In genomic region chr14:29228471-29228870, GRCm38 (mm10) we compare ENCODE assay signal across 22 mouse cellular contexts.
DNase-seq lines count a peak whose midpoint lies in the region; ATAC-seq and TF ChIP-seq lines count a peak whose summit lies in the region.
"Had no signal": no experiment of that assay in that cellular context is flagged by ENCODE, and none has a peak within 500 bp of the region (broad histone marks: within the 10 kb centered on the region; RNA-seq: fewer than 3 reads in every experiment).

No protein-coding gene starts in this region.

- no peaks in the 10 kb centered on the region for H3K4me1 ChIP-seq in heart, adult 2 months (ENCODE audit: control insufficient read depth, insufficient read depth, low read length)
- peaks cover 5% of the 10 kb centered on the region; the same call in 1 of the 2 replicates for H3K4me1 ChIP-seq in heart, embryonic 16.5 days (ENCODE audit: control insufficient read depth, insufficient read depth, low read length)
- H3K4me1 ChIP-seq in embryonic facial prominence, embryonic 14.5 days (ENCODE audit: control insufficient read depth, insufficient read depth, low read length), result peaks cover 27% of the 10 kb centered on the region
- H3K4me1 ChIP-seq in hindbrain, postnatal 0 days (ENCODE audit: insufficient read depth, low read length), result 0 out of 2 replicates have a peak, but pooled peaks cover 5% of the 10 kb centered on the region
- peaks cover 8% of the 10 kb centered on the region; the same call in 1 of the 2 replicates for H3K4me1 ChIP-seq in forebrain, embryonic 14.5 days (ENCODE audit: control insufficient read depth, insufficient read depth, low read length)
- H3K4me1 ChIP-seq: kidney, embryonic 15.5 days; limb, embryonic 10.5 days had no signal

- H3K27ac ChIP-seq in heart, adult 2 months, result no peak overlapping the region
- H3K27ac ChIP-seq in heart, embryonic 16.5 days (ENCODE audit: low read length), result 0 out of 2 replicates have a peak overlapping the region, but pooled peaks have one; percentile 12
- H3K27ac ChIP-seq in embryonic facial prominence, embryonic 14.5 days (replicated peaks; ENCODE audit: low read depth, low read length), result peak overlapping the region; percentile 70
- H3K27ac ChIP-seq in hindbrain, postnatal 0 days, result 0 out of 2 replicates have a peak overlapping the region, but pooled peaks have one; percentile 63
- H3K27ac ChIP-seq in forebrain, embryonic 14.5 days (ENCODE audit: low read depth, low read length), result no peak overlapping the region
- H3K27ac ChIP-seq: forebrain, embryonic 13.5 days; kidney, embryonic 15.5 days; limb, embryonic 10.5 days had no signal

- no peak for TF ChIP-seq POLR2A in heart, adult 2 months (IDR thresholded peaks at IDR 0.05; ENCODE audit: insufficient read depth, low read depth, low read length)

- H3K4me2 ChIP-seq in heart, embryonic 16.5 days (ENCODE audit: low read depth, low read length), result no peak overlapping the region
- H3K4me2 ChIP-seq in embryonic facial prominence, embryonic 14.5 days (ENCODE audit: low read depth, low read length), result no peak overlapping the region
- H3K4me2 ChIP-seq in hindbrain, postnatal 0 days (ENCODE audit: low read depth, low read length), result no peak overlapping the region
- H3K4me2 ChIP-seq in forebrain, embryonic 14.5 days (ENCODE audit: low read length), result no peak overlapping the region
- H3K4me2 ChIP-seq: kidney, embryonic 15.5 days had no signal

- no peak for TF ChIP-seq EP300 in heart, adult 2 months (IDR thresholded peaks at IDR 0.05; ENCODE audit: insufficient read depth, low read depth, low read length)

- peak; percentile 74 for DNase-seq in heart, adult 11 months
- no peak for DNase-seq in heart, adult 2 months
- no peak for DNase-seq in heart, postnatal 4 days
- DNase-seq in embryonic facial prominence, embryonic 14.5 days (ENCODE audit: low spot score), result peak; percentile 5
- no peak for DNase-seq in hindbrain, postnatal 0 days (ENCODE audit: low spot score)
- no peak for DNase-seq in forebrain, embryonic 14.5 days (ENCODE audit: low spot score)
- no peak for DNase-seq in right cerebral cortex, postnatal 4 days
- DNase-seq: adrenal gland, postnatal 25 days; cerebellum, adult 11 months; cerebellum, postnatal 10 days; gastrocnemius, postnatal 14 days; lung, adult 2 months; lung, postnatal 4 days; thymus, postnatal 14 days had no signal

- H3K4me3 ChIP-seq in heart, adult 2 months, result no peak overlapping the region
- no peak overlapping the region for H3K4me3 ChIP-seq in heart, embryonic 16.5 days (ENCODE audit: low read length)
- no peak overlapping the region for H3K4me3 ChIP-seq in embryonic facial prominence, embryonic 14.5 days (ENCODE audit: low read depth, low read length)
- H3K4me3 ChIP-seq in hindbrain, postnatal 0 days (ENCODE audit: low read length), result no peak overlapping the region
- H3K4me3 ChIP-seq in forebrain, embryonic 14.5 days (ENCODE audit: low read depth, low read length), result no peak overlapping the region
- H3K4me3 ChIP-seq: erythroblast, embryonic 14.5 days; forebrain, embryonic 13.5 days; hindbrain, embryonic 15.5 days; kidney, embryonic 15.5 days; limb, embryonic 10.5 days had no signal

- H3K9me3 ChIP-seq in heart, embryonic 16.5 days (replicated peaks; ENCODE audit: control insufficient read depth, low read length), result no peaks in the 10 kb centered on the region
- H3K9me3 ChIP-seq in embryonic facial prominence, embryonic 14.5 days (ENCODE audit: control insufficient read depth, low read length), result no peaks in the 10 kb centered on the region
- no peaks in the 10 kb centered on the region for H3K9me3 ChIP-seq in hindbrain, postnatal 0 days (ENCODE audit: low read length)
- no peaks in the 10 kb centered on the region for H3K9me3 ChIP-seq in forebrain, embryonic 14.5 days (replicated peaks; ENCODE audit: control insufficient read depth, low read length)
- H3K9me3 ChIP-seq: forebrain, embryonic 13.5 days; hindbrain, embryonic 15.5 days; kidney, embryonic 15.5 days; limb, embryonic 10.5 days had no signal

- no peaks in the 10 kb centered on the region for H3K27me3 ChIP-seq in heart, adult 2 months (ENCODE audit: control insufficient read depth, insufficient read depth, low read length)
- H3K27me3 ChIP-seq in heart, embryonic 16.5 days (ENCODE audit: control insufficient read depth, insufficient read depth, low read length), result no peaks in the 10 kb centered on the region
- H3K27me3 ChIP-seq in embryonic facial prominence, embryonic 14.5 days (replicated peaks; ENCODE audit: control insufficient read depth, insufficient read depth, low read length), result no peaks in the 10 kb centered on the region
- H3K27me3 ChIP-seq in hindbrain, postnatal 0 days (ENCODE audit: insufficient read depth, low read length), result no peaks in the 10 kb centered on the region
- H3K27me3 ChIP-seq in forebrain, embryonic 14.5 days (replicated peaks; ENCODE audit: control insufficient read depth, insufficient read depth, low read length), result no peaks in the 10 kb centered on the region
- H3K27me3 ChIP-seq: CH12.LX; forebrain, embryonic 13.5 days; hindbrain, embryonic 15.5 days; kidney, embryonic 15.5 days had no signal

- H3K79me2 ChIP-seq in heart, adult 2 months (replicated peaks; ENCODE audit: control insufficient read depth, insufficient read depth, low read length), result no peaks in the 10 kb centered on the region

- H3K36me3 ChIP-seq in heart, adult 2 months (ENCODE audit: control insufficient read depth, insufficient read depth, low read length), result no peaks in the 10 kb centered on the region
- no peaks in the 10 kb centered on the region for H3K36me3 ChIP-seq in heart, embryonic 16.5 days (ENCODE audit: control insufficient read depth, insufficient read depth)
- no peaks in the 10 kb centered on the region for H3K36me3 ChIP-seq in embryonic facial prominence, embryonic 14.5 days (ENCODE audit: control insufficient read depth, insufficient read depth, low read length)
- no peaks in the 10 kb centered on the region for H3K36me3 ChIP-seq in hindbrain, postnatal 0 days (ENCODE audit: insufficient read depth, low read length)
- no peaks in the 10 kb centered on the region for H3K36me3 ChIP-seq in forebrain, embryonic 14.5 days (ENCODE audit: control insufficient read depth, insufficient read depth, low read length)
- H3K36me3 ChIP-seq: hindbrain, embryonic 15.5 days; kidney, embryonic 15.5 days; limb, embryonic 10.5 days had no signal

- intact Hi-C loops in heart, adult 2 months (cut with DNase I), result no loop called here

- TF ChIP-seq CTCF in heart, adult 2 months (IDR thresholded peaks at IDR 0.05), result no peak
- no peak for TF ChIP-seq CTCF in hindbrain, postnatal 0 days (IDR thresholded peaks at IDR 0.05; ENCODE audit: low read depth)

- H3K9ac ChIP-seq in heart, adult 2 months (ENCODE audit: low read depth, low read length), result no peak overlapping the region
- no peak overlapping the region for H3K9ac ChIP-seq in heart, embryonic 16.5 days (ENCODE audit: low read length)
- no peak overlapping the region for H3K9ac ChIP-seq in embryonic facial prominence, embryonic 14.5 days (ENCODE audit: low read depth, low read length)
- H3K9ac ChIP-seq in hindbrain, postnatal 0 days (replicated peaks; ENCODE audit: low read length), result no peak overlapping the region
- no peak overlapping the region for H3K9ac ChIP-seq in forebrain, embryonic 14.5 days (ENCODE audit: low read length)
- H3K9ac ChIP-seq: forebrain, embryonic 13.5 days; kidney, embryonic 15.5 days had no signal

- ATAC-seq in heart, embryonic 16.5 days (replicated peaks; ENCODE audit: extremely low read depth, insufficient read depth, low FRiP score), result no peak
- no peak for ATAC-seq in embryonic facial prominence, embryonic 14.5 days (ENCODE audit: low read depth)
- no peak for ATAC-seq in hindbrain, postnatal 0 days
- no peak for ATAC-seq in forebrain, embryonic 14.5 days
- ATAC-seq: forebrain, embryonic 13.5 days; intestine, postnatal 0 days had no signal

Comparison
In these comparisons a context has a peak if more than half of its experiments do, and no peak if none do; other contexts are left out.
1. DNase-seq: peak in heart, adult 11 months (single experiment) and embryonic facial prominence, embryonic 14.5 days (single experiment); none in heart, adult 2 months (0 of 2), heart, postnatal 4 days (single experiment), hindbrain, postnatal 0 days (single experiment), forebrain, embryonic 14.5 days (single experiment) and right cerebral cortex, postnatal 4 days (single experiment).
2. H3K27ac ChIP-seq: peak in heart, embryonic 16.5 days (single experiment), embryonic facial prominence, embryonic 14.5 days (single experiment) and hindbrain, postnatal 0 days (single experiment); none in heart, adult 2 months (single experiment) and forebrain, embryonic 14.5 days (single experiment).